Mouse (Mus musculus): ENCODE measurements at regions not wholly inside any gene's neighbourhood (a gene's known extent, or its start where the extent isn't known, plus 50 kb on each side); places are given as distances from the start of the nearest gene placed in this dataset.

- TF ChIP-seq CTCF (IDR thresholded peaks at IDR 0.05 in 2 of 3, conservative IDR thresholded peaks at IDR 0.05 in 1 of 3; ENCODE audit: control insufficient read depth in 1 of 3, insufficient read depth in 1 of 3, low read depth in 2 of 3, low read length in 3 of 3, poor library complexity in 1 of 3, severe bottlenecking in 1 of 3) (no peak), GABPA (IDR thresholded peaks at IDR 0.05; ENCODE audit: low read depth, low read length) (no peak), EP300 (IDR thresholded peaks at IDR 0.05; ENCODE audit: low read depth in 1 of 2, low read length in 2 of 2) (no peak), ZKSCAN1 (IDR thresholded peaks at IDR 0.05; ENCODE audit: low read depth, low read length) (no peak), CHD1 (IDR thresholded peaks at IDR 0.05; ENCODE audit: low read depth, low read length) (no peak), NRF1 (IDR thresholded peaks at IDR 0.05; ENCODE audit: insufficient read depth, low read depth, low read length, poor library complexity, severe bottlenecking) (no peak), TBP (IDR thresholded peaks at IDR 0.05; ENCODE audit: low read depth, low read length) (no peak), MXI1 (IDR thresholded peaks at IDR 0.05; ENCODE audit: low read depth, low read length) (no peak), SIN3A (IDR thresholded peaks at IDR 0.05; ENCODE audit: low read length) (no peak), POLR2A (IDR thresholded peaks at IDR 0.05; ENCODE audit: control insufficient read depth in 1 of 2, insufficient read depth in 1 of 2, low read depth in 1 of 2, low read length in 2 of 2, poor library complexity in 1 of 2) (no peak), SMC3 (IDR thresholded peaks at IDR 0.05; ENCODE audit: low read depth, low read length) (no peak)
Observed at GRCm38 (mm10) chr10:93373265-93373664, 62.3 kb upstream of the Elk3 start.

All from MEL (cell line).